Mouse (Mus musculus): ENCODE results near the gene Ror2.
A peak's percentile ranks its signal among the peaks of the same experiment; 100 is the strongest.

The Ror2 gene

GRCm38 (mm10) chr13:53233381-53233780, 52.5 kb downstream of the Ror2 start:
- peak; percentile 73 for DNase-seq

- peak; percentile 48 for DNase-seq
Measured at GRCm38 (mm10) chr13:53232419-53232818, 53.5 kb downstream of the Ror2 start.

- no peak for DNase-seq
Measured at GRCm38 (mm10) chr13:53230446-53231161, 55.3 kb downstream of the Ror2 start.

GRCm38 (mm10) chr13:53227019-53227418, 58.9 kb downstream of the Ror2 start:
- DNase-seq: no peak

GRCm38 (mm10) chr13:53226461-53226860, 59.5 kb downstream of the Ror2 start:
- no peak for DNase-seq

GRCm38 (mm10) chr13:53225925-53226324, 60.0 kb downstream of the Ror2 start:
- no peak for DNase-seq

GRCm38 (mm10) chr13:53221176-53221575, 64.7 kb downstream of the Ror2 start:
- DNase-seq: no peak

- no peak for DNase-seq
Measured at GRCm38 (mm10) chr13:53219889-53220288, 66.0 kb downstream of the Ror2 start.

GRCm38 (mm10) chr13:53219391-53219790, 66.5 kb downstream of the Ror2 start:
- DNase-seq: no peak

GRCm38 (mm10) chr13:53217396-53217975, 68.4 kb downstream of the Ror2 start:
- DNase-seq: no peak

- DNase-seq: peak; percentile 85
Measured at GRCm38 (mm10) chr13:53211971-53212733, 73.8 kb downstream of the Ror2 start.

GRCm38 (mm10) chr13:53208556-53208955, 77.4 kb downstream of the Ror2 start:
- DNase-seq: no peak

- DNase-seq: peak; percentile 84
Measured at GRCm38 (mm10) chr13:53205128-53205911, 80.6 kb downstream of the Ror2 start.

- DNase-seq: no peak
Measured at GRCm38 (mm10) chr13:53202439-53202830, 83.5 kb downstream of the Ror2 start.

GRCm38 (mm10) chr13:53201628-53202438, 84.1 kb downstream of the Ror2 start:
- peak; percentile 89 for DNase-seq

GRCm38 (mm10) chr13:53200121-53200520, 85.8 kb downstream of the Ror2 start:
- DNase-seq: no peak

- no peak for DNase-seq
Measured at GRCm38 (mm10) chr13:53199262-53199661, 86.7 kb downstream of the Ror2 start.

- no peak for DNase-seq
Measured at GRCm38 (mm10) chr13:53196690-53197089, 89.2 kb downstream of the Ror2 start.

GRCm38 (mm10) chr13:53195951-53196677, 89.8 kb downstream of the Ror2 start:
- no peak for DNase-seq

GRCm38 (mm10) chr13:53194306-53194705, 91.6 kb downstream of the Ror2 start:
- DNase-seq: no peak

GRCm38 (mm10) chr13:53193713-53194112, 92.2 kb downstream of the Ror2 start:
- DNase-seq: peak; percentile 48

Measured in embryo, embryonic 11 days (tissue).